Mouse (Mus musculus) effector memory CD4-positive, alpha-beta T cell, adult 7 months (primary cell): ENCODE results near the gene Fam213a. TPM values are rescaled to one million over a fixed set of nuclear protein-coding genes. Genes with fewer than 3 reads are reported as not detected.

Experiments used
- polyA plus RNA-seq: library from polyadenylated mRNA; unstranded; fragments of 100-300 nt; shearing (Covaris generic); gene quantifications from one replicate; pipeline ENCODE4 v1.2.1, GENCODE M21; 2017

Gene Fam213a
- polyA plus RNA-seq: 15.1 TPM

DNA sequence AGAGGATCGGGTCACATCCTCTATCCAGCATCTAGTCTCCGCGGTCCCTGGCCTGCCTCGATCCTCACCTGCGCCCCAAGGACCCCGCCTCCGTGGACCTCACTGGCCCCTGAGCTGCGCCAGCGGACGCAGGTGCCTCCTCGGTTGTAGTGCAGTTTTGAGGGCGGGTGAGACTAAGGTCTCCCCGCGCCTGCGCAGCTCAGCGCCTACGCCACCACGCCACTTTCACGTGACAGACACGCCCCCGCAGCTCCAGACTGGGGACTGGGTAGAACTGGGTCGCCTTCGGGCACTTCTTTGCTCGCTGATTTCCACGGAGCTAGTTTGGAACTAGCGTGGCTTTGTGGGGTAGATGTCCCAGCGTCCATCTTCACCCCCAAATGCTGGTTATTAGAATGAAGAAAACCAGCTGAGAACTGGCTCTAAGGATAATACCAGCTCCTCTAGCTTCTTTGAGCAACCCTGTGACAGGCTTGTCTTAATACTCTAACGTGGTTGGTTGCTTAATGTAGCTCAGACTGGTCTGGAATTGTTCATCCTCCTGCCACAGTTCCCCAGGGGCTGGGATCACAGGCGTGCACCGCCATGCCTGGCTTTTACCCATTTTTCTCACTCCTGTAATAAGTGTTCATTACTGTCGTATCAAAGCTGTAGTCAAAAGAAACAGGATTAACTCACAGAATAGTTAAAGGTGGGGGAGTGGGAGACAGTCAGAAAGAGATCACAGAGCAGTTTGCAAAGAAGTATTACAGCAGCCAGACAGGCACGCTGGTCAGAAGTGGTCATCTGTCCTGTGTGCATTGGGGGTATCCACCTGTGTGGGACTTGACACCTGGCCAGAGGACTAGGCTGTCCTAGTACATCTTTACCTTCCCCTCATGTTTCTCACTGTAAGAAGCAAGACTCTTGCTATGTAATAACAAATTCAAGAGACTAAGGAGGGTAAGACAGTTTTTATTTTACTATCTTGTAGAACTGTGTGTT, at the start of gene Fam213a:
TSS of gene Fam213a (minus strand) at position 159 of the 984 bp plus-strand sequence.

DNA sequence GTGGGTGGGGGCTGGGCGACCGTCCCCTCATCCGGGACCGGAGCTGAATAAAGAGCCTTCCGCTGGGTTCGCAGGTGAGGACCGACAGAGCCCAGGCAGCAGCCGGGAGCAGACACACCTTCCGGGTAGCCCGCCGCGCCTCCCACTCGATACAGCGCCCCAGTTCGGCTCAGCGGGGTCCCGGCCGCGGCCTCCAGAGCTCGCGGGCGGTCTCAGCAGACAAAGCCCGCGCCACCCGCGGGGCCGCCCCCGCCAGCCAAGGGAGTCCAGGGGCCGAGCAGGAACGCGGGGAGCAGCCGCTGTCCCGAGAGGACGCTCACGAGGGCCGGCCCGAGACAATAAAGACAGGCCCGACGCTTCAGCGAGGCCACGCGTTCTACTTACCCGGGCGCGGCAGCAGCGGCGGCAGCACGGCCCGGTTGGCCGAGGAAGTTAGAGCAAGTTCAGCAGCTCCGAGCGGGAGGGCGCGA, 47.2 kb downstream of the Fam213a start, which contains the start of gene Tspan14:
TSS of gene Tspan14 (minus strand) at position 416 of the 470 bp plus-strand sequence.

Other genes starting within 250 kb of the Fam213a start
- 0.40 TPM for gene Sh2d4b, start 120.5 kb downstream of the Fam213a start, polyA plus RNA-seq
- gene Tspan14, start 47.0 kb downstream of the Fam213a start, polyA plus RNA-seq: 120 TPM
- gene Dydc2, start 55.4 kb upstream of the Fam213a start, polyA plus RNA-seq: not detected
- gene Dydc1, start 59.1 kb upstream of the Fam213a start, polyA plus RNA-seq: not detected
- gene Mat1a, start 91.2 kb upstream of the Fam213a start, polyA plus RNA-seq: not detected
- 0.13 TPM for gene Sftpa1, start 118.0 kb upstream of the Fam213a start, polyA plus RNA-seq
- not detected for gene Mbl1, start 137.7 kb upstream of the Fam213a start, polyA plus RNA-seq
- gene Sftpd, start 171.4 kb upstream of the Fam213a start, polyA plus RNA-seq: 0.28 TPM